Comparison of ENCODE assay signal across 8 mouse cellular contexts in the genomic region with DNA sequence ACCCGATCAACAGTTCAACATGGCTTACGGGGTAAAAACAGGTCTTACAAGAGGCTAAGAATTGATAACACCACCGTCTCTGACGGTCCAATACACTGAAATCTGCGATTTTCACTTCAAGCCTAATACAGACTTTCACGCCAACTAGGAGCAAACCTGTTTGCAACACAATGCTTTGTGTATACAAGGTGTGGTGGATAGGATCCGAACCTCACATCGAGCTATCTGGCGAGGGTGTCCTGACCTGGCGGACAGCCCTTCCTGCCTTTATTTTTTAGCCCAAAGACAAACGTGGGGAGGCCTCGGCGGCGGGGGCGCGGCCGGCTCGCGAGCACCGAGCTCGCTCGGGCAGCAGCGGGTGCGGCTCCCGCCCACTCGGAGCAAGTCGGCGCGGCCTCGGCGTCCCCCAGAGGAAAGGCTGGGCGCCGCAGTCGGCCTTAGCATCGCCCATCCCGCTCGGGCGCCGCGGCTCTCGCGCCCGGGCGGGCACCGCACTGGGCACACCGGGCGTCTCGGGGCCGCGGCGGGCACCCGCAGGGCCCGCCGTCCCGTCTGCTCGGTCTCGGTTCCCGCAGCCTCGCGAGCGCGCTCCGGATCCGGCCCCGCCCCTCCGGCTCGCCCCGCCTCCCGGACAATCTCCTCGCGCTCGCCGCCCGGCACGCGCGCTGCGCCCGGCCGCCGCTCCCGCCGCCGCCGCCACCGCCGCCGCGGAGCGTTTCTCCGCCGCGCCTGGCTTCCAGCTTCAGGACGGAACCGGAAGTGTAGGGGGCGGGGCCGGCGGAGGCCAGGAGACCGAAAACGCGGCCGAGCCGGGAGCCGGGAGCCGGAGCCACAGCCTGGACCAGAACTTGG. TPM values are rescaled to one million over a fixed set of nuclear protein-coding genes. Genes with fewer than 3 reads are reported as not detected.
A peak's percentile ranks its signal among the peaks of the same experiment; 100 is the strongest.
DNase-seq lines count a peak whose midpoint lies in the region; ATAC-seq lines count a peak whose summit lies in the region.

A gene (plus strand): TSS at position 739 of the 852 bp plus-strand sequence.

- no peaks in the 10 kb centered on the region for H3K36me3 ChIP-seq in hindbrain, embryonic 16.5 days (ENCODE audit: control insufficient read depth, insufficient read depth, low read length)

- peak within 1 kb of the TSS; percentile 95 for H3K9ac ChIP-seq in hindbrain, embryonic 16.5 days (ENCODE audit: low read depth, low read length)

- WGBS in hindbrain, embryonic 16.5 days, result under 1% methylated on average over 103 of the region's 105 CpGs

- H3K9me3 ChIP-seq in hindbrain, embryonic 16.5 days (ENCODE audit: control insufficient read depth, low read length), result no peaks in the 10 kb centered on the region

- peak within 1 kb of the TSS; percentile 76 for H3K4me2 ChIP-seq in hindbrain, embryonic 16.5 days (ENCODE audit: low read length)

- H3K4me1 ChIP-seq in hindbrain, embryonic 16.5 days (ENCODE audit: control insufficient read depth, insufficient read depth, low read depth, low read length), result peaks cover 11% of the 10 kb centered on the region

- peak; percentile 78 for DNase-seq in T-cell, adult 2 months (ENCODE audit: low spot score)
- DNase-seq in cerebellum, postnatal 36 days, result peak; percentile 92 to 94
- DNase-seq in gastrocnemius, adult 18-20 months (ENCODE audit: low spot score), result peak; percentile 93
- DNase-seq in left cerebral cortex, adult 18-20 months (ENCODE audit: low spot score in 2 of 2), result peak; percentile 85 to 91
- peak; percentile 93 to 96 for DNase-seq in lung, postnatal 4 days
- peak; percentile 94 for DNase-seq in retina, postnatal 1 day
- peak; percentile 88 for DNase-seq in thymus, postnatal 4 days

- ATAC-seq in hindbrain, embryonic 16.5 days, result peak; percentile 95

- peak within 1 kb of the TSS; percentile 90 for H3K4me3 ChIP-seq in hindbrain, embryonic 16.5 days (ENCODE audit: low read length)

- peak within 1 kb of the TSS; percentile 99 for H3K27ac ChIP-seq in hindbrain, embryonic 16.5 days (ENCODE audit: low read depth, low read length)

- no peaks in the 10 kb centered on the region for H3K27me3 ChIP-seq in hindbrain, embryonic 16.5 days (replicated peaks; ENCODE audit: control insufficient read depth, insufficient read depth, low read length)

RNA-seq across cellular contexts. Expression of the gene that starts here (rescaled TPM):
- 10 to 100 TPM; 18.6 to 25.2 TPM for total RNA-seq in gastrocnemius, adult 18-20 months (2021)
- 35.7 and 43.8 TPM in 2 replicates for polyA plus RNA-seq in hindbrain, embryonic 16.5 days (2015; fragmentation: Nextera tagmentation; extraction: Ambion mirVana)
- total RNA-seq in left cerebral cortex, adult 18-20 months (2021), result 10 to 100 TPM; 39.9 to 41.9 TPM

Comparison
In these comparisons a context has a peak if more than half of its experiments do, and no peak if none do; other contexts are left out.
1. Peak in every context shown above with its lines: DNase-seq, ATAC-seq, H3K4me3 ChIP-seq and H3K27ac ChIP-seq.